Mouse (Mus musculus) cerebellum, postnatal 14 days (tissue): ENCODE results near the gene Golga2.

Experiments used
- DNase-seq, 2 experiments: peaks; one replicate each; pipeline ENCODE4 v3.0.0; 2021; ENCODE audit warnings: mixed read lengths in 2 of 2

Gene Golga2

GRCm38 (mm10) chr2:32287334-32287840 is at the start of gene Golga2:
Gene Golga2, plus strand, starts transcription at chr2:32287384.
- no peak for DNase-seq

GRCm38 (mm10) chr2:32237571-32237970 is 49.6 kb upstream of the Golga2 start:
- no peak for DNase-seq

- DNase-seq = no peak
These were observed 48.3 kb upstream of the Golga2 start for GRCm38 (mm10) chr2:32238708-32239435.

GRCm38 (mm10) chr2:32240591-32240990 is 46.6 kb upstream of the Golga2 start:
- DNase-seq = no peak

- DNase-seq = no peak
These were observed 44.2 kb upstream of the Golga2 start for GRCm38 (mm10) chr2:32242986-32243385.

GRCm38 (mm10) chr2:32246741-32247140 is 40.4 kb upstream of the Golga2 start:
- no peak for DNase-seq

GRCm38 (mm10) chr2:32248377-32249361 is 38.5 kb upstream of the Golga2 start:
- DNase-seq = no peak

- DNase-seq = no peak
These were observed 35.2 kb upstream of the Golga2 start for GRCm38 (mm10) chr2:32251791-32252527.

- DNase-seq = no peak
These were observed 34.5 kb upstream of the Golga2 start for GRCm38 (mm10) chr2:32252658-32253057.

GRCm38 (mm10) chr2:32253352-32253751 is 33.8 kb upstream of the Golga2 start:
- no peak for DNase-seq

GRCm38 (mm10) chr2:32254563-32254962 is 32.6 kb upstream of the Golga2 start:
- no peak for DNase-seq

GRCm38 (mm10) chr2:32256273-32256672 is 30.9 kb upstream of the Golga2 start:
- DNase-seq = no peak

GRCm38 (mm10) chr2:32258887-32259533 is 28.2 kb upstream of the Golga2 start:
- no peak for DNase-seq

GRCm38 (mm10) chr2:32259657-32260417 is 27.3 kb upstream of the Golga2 start, which contains the start of gene Uck1:
Gene Uck1, minus strand, starts transcription at chr2:32260159.
- DNase-seq = peak; percentile 90 to 92

- DNase-seq = peak; percentile 65 to 75
These were observed 26.5 kb upstream of the Golga2 start for GRCm38 (mm10) chr2:32260635-32261034.

- no peak for DNase-seq
These were observed 11.4 kb upstream of the Golga2 start for GRCm38 (mm10) chr2:32275823-32276222.

- no peak for DNase-seq
These were observed 4.9 kb upstream of the Golga2 start for GRCm38 (mm10) chr2:32282289-32282688.

GRCm38 (mm10) chr2:32282727-32283126 is 4.5 kb upstream of the Golga2 start:
- DNase-seq = peak; percentile 59 to 75

GRCm38 (mm10) chr2:32283986-32284385 is 3.2 kb upstream of the Golga2 start:
- no peak for DNase-seq

- DNase-seq = peak; percentile 99 to 100
These were observed 761 bp downstream of the Golga2 start, which contains the start of gene Swi5 for GRCm38 (mm10) chr2:32287923-32288367. Gene Swi5, minus strand, starts transcription at chr2:32288075.

- peak; percentile 56 to 57 for DNase-seq
These were observed 1.3 kb downstream of the Golga2 start for GRCm38 (mm10) chr2:32288371-32288931.
